Mouse (Mus musculus): ENCODE data around the gene Ubr7. TPM values are rescaled to one million over a fixed set of nuclear protein-coding genes. Genes with fewer than 3 reads are reported as not detected.

The Ubr7 gene
- 11.4 and 14.6 TPM in 2 replicates for polyA plus RNA-seq (2012; rRNA removed)

GRCm38 (mm10) chr12:102757689-102758402 lies at the start of gene Ubr7, which contains the start of the genes Gm28051 and Gon7:
TSS of gene Ubr7 (plus strand) at chr12:102757967.
TSS of gene Gm28051 (minus strand) at chr12:102757765.
TSS of gene Gon7 (minus strand) at chr12:102757803.
- Histone ChIP-seq H3K4me3 (replicated peaks; ENCODE audit: extremely low read depth, low read depth, low read length) (peak within 1 kb of the TSS; percentile 97), H3K4me1 (ENCODE audit: control insufficient read depth, insufficient read depth, low read length) (peaks cover 6% of the 10 kb centered on the region)
- under 1% methylated on average over 73 of the region's 73 CpGs for WGBS
- TF ChIP-seq POLR2A (IDR thresholded peaks at IDR 0.05; ENCODE audit: borderline replicate concordance, extremely low read depth, low read depth, low read length) = peak; percentile 47; the same call in 1 of the 2 replicates
- no peak for TF ChIP-seq CTCF (IDR thresholded peaks at IDR 0.05; ENCODE audit: insufficient read depth, low read length)
- peak; percentile 97 for DNase-seq

- Histone ChIP-seq H3K4me3 (replicated peaks; ENCODE audit: extremely low read depth, low read depth, low read length) (no peak overlapping the region), H3K4me1 (ENCODE audit: control insufficient read depth, insufficient read depth, low read length) (peaks cover 9% of the 10 kb centered on the region; the same call in 1 of the 2 replicates)
- TF ChIP-seq POLR2A (IDR thresholded peaks at IDR 0.05; ENCODE audit: borderline replicate concordance, extremely low read depth, low read depth, low read length) = no peak
- TF ChIP-seq CTCF (IDR thresholded peaks at IDR 0.05; ENCODE audit: insufficient read depth, low read length) = 0 out of 2 replicates have a peak, but pooled peaks have one; percentile 20
- DNase-seq = no peak
- 65% methylated on average over 11 of the region's 11 CpGs for WGBS
These were observed 49.5 kb upstream of the Ubr7 start for GRCm38 (mm10) chr12:102708220-102708619.

DNA sequence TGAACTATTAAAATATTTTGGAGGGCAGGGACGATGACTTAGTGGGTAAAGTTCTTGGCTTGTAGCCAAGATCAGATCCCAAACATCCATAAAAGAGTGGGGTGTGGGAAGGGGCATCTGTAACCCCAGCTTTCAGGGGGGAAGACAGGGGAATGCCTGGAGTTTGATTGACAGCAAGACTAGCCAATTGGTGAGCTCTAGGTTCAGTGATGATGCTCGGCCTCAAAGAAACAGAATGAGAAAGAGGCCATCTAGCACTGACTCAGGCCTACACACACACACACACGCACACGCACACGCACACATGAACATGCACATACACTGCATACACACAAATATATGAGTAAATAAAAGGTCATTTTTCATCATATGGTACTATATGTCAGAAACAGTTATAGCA lies 47.9 kb upstream of the Ubr7 start:
- DNase-seq = no peak
- H3K4me1 ChIP-seq (ENCODE audit: control insufficient read depth, insufficient read depth, low read length) = 0 out of 2 replicates have a peak, but pooled peaks cover 2% of the 10 kb centered on the region
- no peak overlapping the region for H3K4me3 ChIP-seq (replicated peaks; ENCODE audit: extremely low read depth, low read depth, low read length)
- 83% methylated on average over 5 of the region's 5 CpGs for WGBS
- no peak for TF ChIP-seq POLR2A (IDR thresholded peaks at IDR 0.05; ENCODE audit: borderline replicate concordance, extremely low read depth, low read depth, low read length)
- TF ChIP-seq CTCF (IDR thresholded peaks at IDR 0.05; ENCODE audit: insufficient read depth, low read length) = no peak

- no peak for DNase-seq
- Histone ChIP-seq H3K4me3 (replicated peaks; ENCODE audit: extremely low read depth, low read depth, low read length) (no peak overlapping the region), H3K4me1 (ENCODE audit: control insufficient read depth, insufficient read depth, low read length) (no peaks in the 10 kb centered on the region)
- TF ChIP-seq POLR2A (IDR thresholded peaks at IDR 0.05; ENCODE audit: borderline replicate concordance, extremely low read depth, low read depth, low read length) (no peak), CTCF (IDR thresholded peaks at IDR 0.05; ENCODE audit: insufficient read depth, low read length) (no peak)
- WGBS = 70% methylated on average over 4 of the region's 4 CpGs
These were observed 46.9 kb upstream of the Ubr7 start for GRCm38 (mm10) chr12:102710851-102711375.

DNA sequence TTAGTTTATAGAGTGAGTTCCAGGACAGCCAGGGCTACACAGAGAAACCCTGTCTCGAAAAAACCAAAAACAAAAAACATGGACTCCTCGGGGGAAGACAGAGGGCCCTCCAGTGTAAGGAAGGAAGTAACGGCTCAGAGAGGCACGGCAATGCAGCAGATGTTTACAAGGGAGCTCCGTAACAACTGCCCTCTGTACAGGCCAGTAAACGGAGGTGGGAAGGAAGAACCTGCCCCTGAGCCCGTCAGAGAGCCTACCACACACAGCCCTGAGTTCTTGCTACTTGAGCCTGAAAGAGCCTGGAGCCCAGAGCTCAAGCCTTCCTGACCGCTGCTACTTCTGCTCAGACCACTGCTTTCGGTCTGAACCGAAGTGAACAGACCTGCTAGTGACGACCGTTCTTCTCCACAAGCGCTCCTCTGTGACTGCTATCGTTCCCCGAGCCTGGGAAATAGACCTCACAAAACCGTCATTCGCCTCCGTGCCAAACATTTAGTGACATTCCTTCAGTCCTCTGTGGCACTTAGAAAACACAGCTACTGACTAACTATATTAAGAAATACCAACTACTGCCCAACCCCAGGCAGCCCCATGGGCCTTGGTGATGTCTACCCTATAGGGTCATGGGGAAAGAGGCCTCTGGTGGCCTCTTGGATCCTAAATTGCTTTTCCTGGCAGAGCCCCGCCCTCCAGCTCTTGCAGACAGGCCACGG lies 44.5 kb upstream of the Ubr7 start:
- Histone ChIP-seq H3K4me3 (replicated peaks; ENCODE audit: extremely low read depth, low read depth, low read length) (no peak overlapping the region), H3K4me1 (ENCODE audit: control insufficient read depth, insufficient read depth, low read length) (no peaks in the 10 kb centered on the region)
- TF ChIP-seq CTCF (IDR thresholded peaks at IDR 0.05; ENCODE audit: insufficient read depth, low read length) (no peak), POLR2A (IDR thresholded peaks at IDR 0.05; ENCODE audit: borderline replicate concordance, extremely low read depth, low read depth, low read length) (no peak)
- WGBS = 53% methylated on average over 20 of the region's 20 CpGs
- DNase-seq = no peak

- H3K4me1 ChIP-seq (ENCODE audit: control insufficient read depth, insufficient read depth, low read length) = no peaks in the 10 kb centered on the region
- TF ChIP-seq POLR2A (IDR thresholded peaks at IDR 0.05; ENCODE audit: borderline replicate concordance, extremely low read depth, low read depth, low read length) (no peak), CTCF (IDR thresholded peaks at IDR 0.05; ENCODE audit: insufficient read depth, low read length) (no peak)
- H3K4me3 ChIP-seq (replicated peaks; ENCODE audit: extremely low read depth, low read depth, low read length) = no peak overlapping the region
- no peak for DNase-seq
- 79% methylated on average over 2 of the region's 2 CpGs for WGBS
These were observed 43.7 kb upstream of the Ubr7 start for GRCm38 (mm10) chr12:102714116-102714515.

GRCm38 (mm10) chr12:102714654-102715395 lies 42.9 kb upstream of the Ubr7 start:
- no peaks in the 10 kb centered on the region for H3K4me1 ChIP-seq (ENCODE audit: control insufficient read depth, insufficient read depth, low read length)
- no peak overlapping the region for H3K4me3 ChIP-seq (replicated peaks; ENCODE audit: extremely low read depth, low read depth, low read length)
- WGBS = 81% methylated on average over 10 of the region's 10 CpGs
- DNase-seq = no peak
- TF ChIP-seq POLR2A (IDR thresholded peaks at IDR 0.05; ENCODE audit: borderline replicate concordance, extremely low read depth, low read depth, low read length) = no peak
- no peak for TF ChIP-seq CTCF (IDR thresholded peaks at IDR 0.05; ENCODE audit: insufficient read depth, low read length)

- DNase-seq = no peak
- TF ChIP-seq CTCF (IDR thresholded peaks at IDR 0.05; ENCODE audit: insufficient read depth, low read length) (peak; percentile 64), POLR2A (IDR thresholded peaks at IDR 0.05; ENCODE audit: borderline replicate concordance, extremely low read depth, low read depth, low read length) (no peak)
- H3K4me3 ChIP-seq (replicated peaks; ENCODE audit: extremely low read depth, low read depth, low read length) = no peak overlapping the region
- 24% methylated on average over 13 of the region's 13 CpGs for WGBS
- H3K4me1 ChIP-seq (ENCODE audit: control insufficient read depth, insufficient read depth, low read length) = no peaks in the 10 kb centered on the region
These were observed 38.0 kb upstream of the Ubr7 start for GRCm38 (mm10) chr12:102719552-102720315.
